Mouse (Mus musculus) C2C12 (cell line): Measurements from ENCODE around the gene Sfmbt2.

ENCODE experiments used
- CEBPB ChIP-seq: IDR thresholded peaks from one replicate; pipeline ENCODE4 v1.6.1; 2011; ENCODE audit warnings: low read depth, mild to moderate bottlenecking, control low read depth, moderate library complexity
- CTCF ChIP-seq: IDR thresholded peaks from one replicate; pipeline ENCODE4 v1.5.1; 2011; ENCODE audit not compliant: control insufficient read depth, insufficient read depth, insufficient read length
- MYOG ChIP-seq: IDR thresholded peaks from one replicate; pipeline ENCODE4 v1.6.1; 2011; ENCODE audit not compliant: control insufficient read depth, insufficient read length; ENCODE audit errors: extremely low read depth
- USF1 ChIP-seq: IDR thresholded peaks from one replicate; pipeline ENCODE4 v1.6.1; 2011; ENCODE audit warnings: low read depth, mild to moderate bottlenecking, control low read depth, moderate library complexity

DNA sequence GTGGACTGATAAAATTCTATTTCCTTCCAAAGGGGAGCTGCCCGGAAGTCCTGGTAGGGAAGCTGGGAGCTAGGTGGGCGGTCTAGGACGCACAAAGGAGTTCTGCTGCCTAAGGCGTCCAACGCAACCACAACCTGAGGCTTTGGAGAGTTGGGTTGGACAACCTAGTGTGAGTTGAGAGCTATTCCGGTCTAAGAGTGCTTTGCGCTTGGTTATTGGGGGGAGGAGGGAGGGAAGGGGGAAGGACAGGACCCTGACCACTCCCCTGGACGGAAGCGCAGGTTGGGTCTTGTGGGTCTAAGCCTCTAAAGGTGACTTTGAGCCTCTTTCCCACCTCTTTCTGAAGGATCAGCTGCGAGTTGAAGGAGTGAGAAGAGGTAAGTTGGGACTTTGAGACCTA, at the start of gene Sfmbt2:
- TF ChIP-seq CTCF (no peak), CEBPB (no peak), MYOG (no peak), USF1 (no peak)
